Mouse (Mus musculus): ENCODE data around the gene Golga4.

Gene Golga4

DNA sequence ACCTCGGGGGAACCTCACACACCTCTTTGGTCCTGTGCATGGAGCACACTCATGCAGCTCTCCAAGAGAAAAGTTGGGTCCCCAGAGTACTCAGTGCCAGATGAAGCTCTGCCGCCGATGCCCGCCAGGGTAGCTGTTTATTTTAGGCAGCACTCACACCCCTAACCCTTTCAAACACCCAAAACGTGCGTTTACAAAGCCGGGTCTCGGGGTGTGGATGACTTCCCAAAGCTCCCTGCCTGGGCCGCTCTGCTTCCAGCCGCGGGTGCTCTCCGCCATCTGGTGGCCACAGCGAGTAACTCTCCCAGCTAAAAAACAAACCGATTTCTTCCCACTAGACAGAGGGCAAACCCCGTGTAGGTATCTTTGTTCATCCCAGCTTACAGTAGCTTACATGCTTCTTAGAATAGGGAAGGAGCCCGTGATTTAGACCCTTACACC, 16.5 kb upstream of the Golga4 start:
- DNase-seq (ENCODE audit: low read depth, low spot score): peak; percentile 75

- no peak for DNase-seq (ENCODE audit: low read depth, low spot score)
Observed at GRCm38 (mm10) chr9:118491195-118491594, 14.9 kb upstream of the Golga4 start.

GRCm38 (mm10) chr9:118492932-118493698, 13.0 kb upstream of the Golga4 start:
- no peak for DNase-seq (ENCODE audit: low read depth, low spot score)

DNA sequence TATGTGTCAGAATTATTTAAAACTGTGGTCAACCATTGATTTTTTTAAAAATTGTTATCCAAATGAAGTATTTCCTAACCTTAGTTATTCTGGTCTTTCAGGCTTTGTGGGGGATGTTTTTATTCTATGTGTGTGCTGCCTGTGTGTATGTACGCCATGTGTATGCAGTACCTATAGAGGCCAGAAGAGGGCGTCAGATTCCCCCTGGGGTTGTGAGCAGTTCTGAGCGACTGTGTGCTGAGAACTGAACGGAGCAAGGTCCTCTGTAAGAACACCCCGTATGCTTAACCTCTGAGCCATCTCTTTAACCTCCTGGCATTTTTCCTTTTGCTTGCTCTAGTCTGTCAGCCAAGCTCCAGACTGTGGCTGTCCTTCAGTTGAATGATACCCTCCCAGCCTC, 12.0 kb upstream of the Golga4 start:
- DNase-seq (ENCODE audit: low read depth, low spot score): no peak

- no peak for DNase-seq (ENCODE audit: low read depth, low spot score)
Observed at GRCm38 (mm10) chr9:118495933-118496332, 10.1 kb upstream of the Golga4 start.

GRCm38 (mm10) chr9:118496952-118497351, 9.1 kb upstream of the Golga4 start:
- DNase-seq (ENCODE audit: low read depth, low spot score): no peak

GRCm38 (mm10) chr9:118498061-118498460, 8.0 kb upstream of the Golga4 start:
- DNase-seq (ENCODE audit: low read depth, low spot score): no peak

DNA sequence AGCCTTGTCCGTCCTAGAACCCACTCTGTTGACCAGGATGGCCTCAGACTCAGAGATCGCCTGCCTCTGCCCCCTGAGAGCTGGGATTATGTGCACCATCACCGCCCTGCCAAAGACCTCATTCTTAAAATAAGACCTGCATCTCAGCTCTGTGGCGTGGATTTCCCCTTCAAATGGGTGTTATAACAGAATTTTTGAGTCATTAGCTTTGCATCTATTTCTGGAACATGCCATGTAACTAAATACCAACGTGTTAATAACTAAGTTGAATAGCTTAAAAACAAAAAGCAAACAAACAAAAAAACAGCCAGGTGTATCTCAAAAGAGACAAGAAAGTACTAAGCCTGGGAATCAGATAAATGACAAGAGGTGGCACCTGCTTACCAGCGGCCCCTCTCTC, 5.1 kb upstream of the Golga4 start:
- no peak for DNase-seq (ENCODE audit: low read depth, low spot score)

GRCm38 (mm10) chr9:118504656-118505055, 1.4 kb upstream of the Golga4 start:
- no peak for DNase-seq (ENCODE audit: low read depth, low spot score)

- DNase-seq (ENCODE audit: low read depth, low spot score): peak; percentile 47
Observed at GRCm38 (mm10) chr9:118506404-118507231, 551 bp downstream of the Golga4 start.

DNA sequence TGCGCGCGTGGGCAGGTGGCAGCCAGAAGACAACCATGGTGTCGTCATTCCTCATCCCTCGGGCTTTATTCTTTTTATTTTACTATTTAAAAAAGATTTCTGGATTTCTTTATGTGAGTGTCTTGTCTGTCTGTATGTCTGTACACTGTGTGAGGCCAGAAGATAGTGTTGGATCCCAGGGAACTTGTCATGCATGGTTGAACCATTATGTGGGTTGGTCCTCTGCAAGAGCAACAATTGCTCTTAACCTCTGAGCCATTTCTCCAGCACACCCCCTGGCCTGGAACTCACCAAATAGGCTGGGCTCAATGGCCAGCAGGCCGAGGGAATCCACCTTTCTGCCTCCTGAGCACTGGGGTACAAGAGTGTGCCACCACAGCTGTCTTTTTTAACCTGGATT, 1.5 kb downstream of the Golga4 start:
- no peak for DNase-seq (ENCODE audit: low read depth, low spot score)

GRCm38 (mm10) chr9:118508601-118509000, 2.5 kb downstream of the Golga4 start:
- no peak for DNase-seq (ENCODE audit: low read depth, low spot score)

DNA sequence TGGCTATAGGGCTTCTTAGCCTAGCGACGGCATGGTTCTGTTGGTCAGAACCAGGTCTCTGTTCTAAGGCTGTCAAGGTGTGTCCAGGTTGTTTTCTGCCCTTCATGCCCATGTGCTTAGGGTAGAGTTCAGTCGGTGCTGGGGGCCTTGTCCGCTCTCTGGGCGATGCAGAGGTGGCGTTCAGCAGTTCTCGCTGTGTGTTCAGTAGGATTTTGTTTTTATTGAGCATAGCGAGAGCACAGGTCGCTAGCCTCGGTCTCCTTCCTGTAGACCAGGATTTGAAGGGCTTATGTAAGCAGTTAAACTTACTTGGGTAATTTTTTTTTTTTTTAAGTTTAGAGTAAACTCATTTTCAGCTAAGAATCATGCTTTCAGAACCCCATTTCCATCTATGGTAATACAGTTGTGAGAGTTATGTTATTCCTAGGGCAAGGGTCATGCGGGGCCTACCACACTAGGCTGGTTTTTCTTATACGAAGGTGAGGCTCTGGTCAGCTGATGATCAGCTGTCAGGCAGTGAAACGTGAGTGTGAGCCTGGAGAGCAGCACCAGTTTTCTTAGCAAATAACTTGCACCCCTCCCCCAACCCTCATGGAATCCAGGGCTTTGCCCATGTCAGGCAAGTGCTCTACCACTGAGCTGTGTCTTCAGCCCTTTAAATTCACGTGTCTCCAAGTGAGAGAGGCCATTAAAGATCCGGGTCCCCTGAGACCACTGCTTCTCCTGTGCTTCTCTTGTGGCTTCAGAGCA, 5.0 kb downstream of the Golga4 start:
- no peak for DNase-seq (ENCODE audit: low read depth, low spot score)

DNA sequence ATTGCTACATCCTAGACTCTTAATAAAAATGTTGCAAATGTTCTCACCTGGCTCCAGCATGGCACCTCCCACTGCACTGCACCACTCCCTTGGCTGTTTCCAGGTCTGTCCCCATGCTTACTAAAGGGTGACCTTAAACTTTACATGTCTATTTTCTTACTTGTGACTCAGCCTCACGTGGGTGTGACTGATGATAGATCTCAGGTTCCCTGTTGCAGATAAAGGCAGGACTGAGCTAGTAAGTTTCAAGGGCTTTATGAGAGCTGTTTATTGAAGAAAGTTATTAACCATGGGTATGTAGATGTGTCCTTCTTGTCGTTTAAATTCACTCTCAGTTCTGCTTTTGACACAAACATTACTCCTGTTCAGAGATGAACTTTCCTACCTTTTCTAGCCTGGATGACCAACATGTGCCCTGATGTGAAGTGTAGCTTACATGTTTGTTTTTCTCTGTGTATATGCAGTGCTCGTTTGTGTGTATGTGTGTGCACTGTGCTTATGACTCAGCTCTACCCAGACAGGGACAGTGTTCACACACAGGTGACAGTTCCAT, 6.7 kb downstream of the Golga4 start:
- DNase-seq (ENCODE audit: low read depth, low spot score): peak; percentile 70

GRCm38 (mm10) chr9:118515476-118515875, 9.4 kb downstream of the Golga4 start:
- no peak for DNase-seq (ENCODE audit: low read depth, low spot score)

- DNase-seq (ENCODE audit: low read depth, low spot score): no peak
Observed at GRCm38 (mm10) chr9:118516162-118516561, 10.1 kb downstream of the Golga4 start.

GRCm38 (mm10) chr9:118517619-118518018, 11.6 kb downstream of the Golga4 start:
- no peak for DNase-seq (ENCODE audit: low read depth, low spot score)

DNA sequence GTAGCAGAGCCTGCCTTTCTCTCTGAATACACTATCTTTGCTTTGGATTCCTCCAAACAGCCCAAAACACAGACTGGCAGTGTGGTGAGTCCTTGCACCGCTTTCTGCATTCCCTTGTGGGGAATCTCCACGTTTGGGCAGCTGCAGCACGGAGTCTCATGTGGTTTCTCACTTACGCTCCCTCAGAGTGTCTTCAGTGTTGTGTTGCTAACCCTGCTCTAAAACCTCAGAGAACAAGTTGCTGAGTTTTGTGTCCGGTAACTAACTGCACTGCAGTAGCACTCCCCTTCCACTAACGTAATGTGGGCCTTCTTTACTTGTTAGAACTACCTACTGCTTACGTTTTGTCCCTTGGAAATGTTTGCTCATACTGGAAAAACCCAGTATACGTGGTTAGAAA, 13.0 kb downstream of the Golga4 start:
- no peak for DNase-seq (ENCODE audit: low read depth, low spot score)

GRCm38 (mm10) chr9:118520011-118520410, 13.9 kb downstream of the Golga4 start:
- no peak for DNase-seq (ENCODE audit: low read depth, low spot score)

GRCm38 (mm10) chr9:118520858-118521257, 14.8 kb downstream of the Golga4 start:
- no peak for DNase-seq (ENCODE audit: low read depth, low spot score)

DNA sequence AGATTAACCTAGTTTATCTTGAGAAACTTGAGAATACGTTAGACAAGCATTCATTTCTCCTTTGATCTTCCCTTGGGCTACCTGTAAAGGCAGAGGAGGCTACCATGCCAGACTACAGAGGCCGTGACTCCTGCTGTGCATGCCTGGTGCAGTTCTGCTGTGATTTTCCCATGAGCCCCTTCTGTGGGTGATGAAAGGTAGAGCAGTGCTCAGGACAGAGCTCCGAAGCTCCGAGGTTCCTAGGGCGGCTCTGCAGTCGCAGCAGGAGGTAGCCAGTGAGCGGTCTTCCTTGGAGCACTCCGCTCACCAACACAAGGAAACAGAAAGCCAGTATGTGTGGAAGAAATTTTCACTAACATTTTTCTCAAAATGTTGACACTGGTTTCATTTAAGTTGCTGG, 15.6 kb downstream of the Golga4 start:
- DNase-seq (ENCODE audit: low read depth, low spot score): no peak

- DNase-seq (ENCODE audit: low read depth, low spot score): no peak
Observed at GRCm38 (mm10) chr9:118523738-118524137, 17.7 kb downstream of the Golga4 start.
